Mouse (Mus musculus): ENCODE data around the gene Etl4. TPM values are rescaled to one million over a fixed set of nuclear protein-coding genes. Genes with fewer than 3 reads are reported as not detected.

Gene Etl4
- total RNA-seq, 2 experiments from 2014 or later: 127 to 141 TPM

DNA sequence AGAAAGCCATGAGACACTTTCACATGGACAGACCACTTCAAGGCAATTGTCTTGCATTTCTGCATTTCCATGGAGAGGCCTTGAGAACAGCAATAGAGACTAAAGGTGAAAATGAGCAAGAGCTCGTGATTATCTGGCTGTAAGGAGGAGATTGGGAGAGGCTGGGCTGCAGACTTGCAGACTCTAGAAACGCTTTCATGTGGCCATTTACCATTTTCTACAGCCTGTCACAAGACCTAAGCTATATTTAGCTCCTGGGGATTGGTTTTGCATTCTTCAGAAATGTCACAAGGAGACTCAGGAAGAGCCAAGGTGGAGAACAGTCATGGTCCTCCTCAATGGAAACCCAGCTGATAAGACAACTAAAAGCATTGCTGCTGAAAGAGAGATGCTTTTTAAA, 801.4 kb downstream of the Etl4 start:
- no peak for DNase-seq (ENCODE audit: low spot score in 2 of 2)
- intact Hi-C loops (cut with DNase I): no loop called here

DNA sequence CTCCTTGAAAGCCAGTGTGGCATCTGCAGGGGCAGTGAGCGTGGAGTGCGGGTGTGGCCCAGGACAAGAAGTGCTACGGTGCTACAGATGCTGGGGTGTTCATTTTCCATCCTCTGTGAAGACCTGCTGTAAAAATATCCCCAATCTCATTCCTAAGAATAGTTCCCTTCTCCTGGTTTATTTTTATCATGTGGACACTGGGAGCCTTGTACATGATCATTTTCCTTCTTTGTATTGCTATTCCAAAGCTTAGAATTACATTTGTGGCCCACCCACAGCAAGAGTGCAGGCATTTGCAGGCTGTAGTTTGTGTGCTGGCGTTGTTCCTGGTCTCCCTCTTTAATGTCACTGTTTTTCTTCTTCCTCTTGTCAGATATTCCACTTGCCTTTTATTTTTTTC, 809.5 kb downstream of the Etl4 start:
- peak in 1 of 2 experiments; percentile 30 for DNase-seq (ENCODE audit: low spot score in 2 of 2)
- intact Hi-C loops (cut with DNase I): no loop called here

DNA sequence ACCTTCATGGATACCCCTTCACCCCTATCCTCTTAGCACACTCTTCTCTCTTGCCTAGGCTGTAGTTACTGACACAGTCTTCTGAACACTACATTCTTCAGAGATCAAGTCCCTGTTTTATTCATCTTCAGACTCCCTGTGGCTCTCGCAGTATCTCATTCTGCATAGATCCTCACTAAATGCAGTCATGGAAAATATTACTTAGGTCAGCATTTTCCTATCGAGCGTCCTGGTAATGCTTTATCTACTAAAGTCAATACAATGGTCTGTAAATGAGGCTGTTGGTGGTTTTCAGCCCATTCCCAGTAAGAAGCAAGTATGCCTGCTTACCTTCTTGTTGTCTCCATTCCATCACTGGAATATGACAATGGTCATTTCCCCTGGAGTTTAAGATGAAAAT, 811.5 kb downstream of the Etl4 start:
- intact Hi-C loops (cut with DNase I): no loop called here
- DNase-seq (ENCODE audit: low spot score in 2 of 2): no peak

DNA sequence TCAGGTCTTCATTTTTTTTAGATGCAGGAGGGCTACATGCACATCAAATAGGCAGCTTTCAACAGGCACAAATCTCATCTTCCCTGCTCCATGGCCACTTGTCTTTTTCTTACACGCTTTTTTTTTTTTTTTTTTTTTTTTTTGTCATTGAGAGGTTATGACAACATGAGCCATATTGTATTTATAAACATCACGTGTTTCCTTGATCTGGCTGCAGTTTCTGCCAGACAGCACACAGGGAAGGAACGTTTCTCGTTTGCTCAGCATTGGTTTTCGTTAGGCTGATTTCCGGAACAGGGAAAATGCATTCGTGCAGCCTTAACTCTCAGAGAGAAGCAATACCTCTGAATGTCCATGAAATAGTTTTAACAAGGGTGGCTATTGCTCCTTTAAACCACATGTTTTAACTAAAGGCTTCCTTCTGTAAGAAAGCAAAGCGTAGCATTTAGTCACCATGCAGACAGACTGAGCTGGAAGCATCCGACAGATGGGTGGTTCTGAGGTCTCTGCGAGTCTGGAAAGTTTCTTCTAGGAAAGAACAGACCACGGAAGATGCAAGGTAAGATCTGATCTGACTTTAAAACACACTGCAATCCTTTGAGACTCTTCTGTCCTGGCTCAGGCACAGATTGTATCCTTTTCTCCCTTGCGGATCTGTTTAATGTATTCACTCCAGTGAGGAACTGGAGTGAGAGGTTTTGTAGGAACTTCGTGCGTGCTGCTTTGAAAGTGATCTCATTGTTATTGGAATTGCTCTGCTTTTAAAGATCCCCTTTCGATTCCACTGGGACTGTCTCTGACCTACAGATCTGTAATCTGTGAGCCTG, 812.8 kb downstream of the Etl4 start:
- intact Hi-C loops (cut with DNase I): no loop called here
- peak in 1 of 2 experiments; percentile 12 for DNase-seq (ENCODE audit: low spot score in 2 of 2)

DNA sequence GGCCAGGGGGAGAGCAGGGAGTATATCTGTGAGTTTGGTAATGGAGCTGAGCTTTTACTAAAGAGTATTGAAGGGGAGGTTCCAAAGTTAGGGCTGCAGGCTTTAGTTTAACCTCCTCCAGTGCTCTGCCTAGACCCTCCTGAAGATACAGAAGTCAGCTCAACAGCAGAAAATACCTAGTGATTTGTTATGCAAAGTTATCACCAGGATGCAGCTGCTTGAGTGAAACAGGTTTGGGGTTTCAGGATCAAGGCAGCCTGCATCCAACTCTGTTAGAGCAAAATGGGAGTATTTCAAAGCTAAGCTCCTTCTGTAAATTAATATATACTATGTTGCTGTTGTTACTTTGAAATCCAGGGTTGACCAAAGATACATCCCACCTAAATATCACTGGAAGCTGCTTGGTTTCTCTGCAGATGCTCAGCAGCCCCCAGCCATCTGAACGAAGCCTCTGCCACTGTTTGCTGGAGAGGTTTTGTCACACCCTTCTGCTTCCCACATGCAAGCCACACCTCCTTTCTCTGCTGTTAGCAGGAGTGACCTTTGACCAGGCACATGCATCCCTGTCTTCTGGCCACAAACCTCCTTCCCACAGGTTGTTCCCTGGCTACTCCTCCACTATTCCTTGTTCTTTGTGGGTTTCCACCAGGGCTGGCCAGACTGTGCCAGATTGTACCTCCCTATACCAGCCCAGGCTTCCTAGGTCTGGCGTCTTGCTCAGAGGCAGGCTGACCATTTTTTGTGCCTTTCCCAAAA, 814.6 kb downstream of the Etl4 start:
- DNase-seq (ENCODE audit: low spot score in 2 of 2): no peak
- intact Hi-C loops (cut with DNase I): no loop called here

DNA sequence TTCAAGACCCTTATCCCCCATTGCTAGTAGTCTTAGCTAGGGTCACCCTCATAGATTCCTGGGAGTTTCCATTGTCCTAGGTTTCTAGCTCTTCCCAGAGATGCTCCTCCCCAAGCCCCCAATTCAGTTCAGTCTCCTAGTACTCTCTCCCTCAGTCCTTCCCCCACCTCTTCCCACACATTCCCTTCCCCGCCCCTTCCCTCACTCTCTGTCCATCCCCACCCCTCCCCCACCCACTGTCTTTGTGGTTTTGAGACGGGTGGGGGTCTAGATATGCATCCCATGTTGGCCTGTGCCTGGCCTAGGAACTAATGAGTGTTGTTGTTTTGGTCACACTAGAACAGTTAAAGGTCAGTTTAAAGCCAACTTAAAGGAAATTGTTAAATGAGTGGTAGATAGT, 817.4 kb downstream of the Etl4 start:
- intact Hi-C loops (cut with DNase I): no loop called here

DNA sequence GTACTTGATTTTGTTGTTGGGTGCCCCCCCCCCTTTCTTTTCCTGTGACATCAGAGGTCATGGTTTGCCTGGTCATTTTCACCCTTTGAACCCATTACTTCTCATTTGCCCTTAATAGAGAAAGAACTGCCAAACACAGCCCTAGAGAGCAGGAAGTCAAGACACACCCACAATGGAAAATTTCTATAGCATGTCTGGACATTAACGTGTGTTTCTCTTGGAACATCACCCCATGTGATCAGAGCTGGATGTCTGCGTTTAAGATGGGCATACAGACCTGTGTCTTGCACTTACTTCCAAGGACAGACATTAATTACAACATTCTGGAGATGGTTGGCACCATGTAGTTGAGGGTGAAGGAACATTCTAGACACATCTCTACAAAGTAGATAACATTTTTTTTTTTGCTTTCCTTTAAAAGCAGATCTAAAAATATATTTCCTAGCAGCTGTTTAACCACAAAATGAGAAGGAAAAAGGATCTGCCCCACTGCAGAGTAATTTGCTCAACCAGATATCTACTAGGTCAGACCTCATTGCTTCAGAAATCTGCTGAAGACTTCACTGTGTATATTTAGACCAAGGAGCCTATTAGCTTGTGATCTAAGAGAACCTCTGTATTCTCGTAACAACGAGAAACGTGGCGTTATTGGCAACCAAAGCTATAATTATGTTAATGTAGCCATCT, 818.3 kb downstream of the Etl4 start:
- no peak for DNase-seq (ENCODE audit: low spot score in 2 of 2)
- intact Hi-C loops (cut with DNase I): no loop called here

More for the DNA sequence above, 817.4 kb downstream of the Etl4 start:
- DNase-seq (ENCODE audit: low spot score in 2 of 2): no peak

DNA sequence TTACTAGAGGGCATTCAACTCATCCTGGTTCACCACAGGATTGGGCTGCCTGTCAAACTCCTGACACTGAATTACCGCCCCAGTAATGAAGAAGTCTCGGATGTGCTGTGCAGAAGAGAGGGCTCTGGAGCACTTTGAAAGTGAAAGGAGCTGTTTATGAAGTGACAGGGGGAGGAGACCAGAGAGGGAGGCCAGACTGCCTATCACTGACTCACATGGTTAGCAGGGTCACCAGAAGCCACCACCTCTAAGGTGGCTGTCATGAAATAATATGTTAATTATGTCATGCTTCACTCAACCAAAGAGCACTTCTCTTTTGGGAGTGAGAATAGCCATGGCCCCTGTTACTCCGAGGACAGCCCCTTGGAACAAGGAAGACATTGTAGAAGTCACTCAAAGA, 825.9 kb downstream of the Etl4 start:
- intact Hi-C loops (cut with DNase I): no loop called here
- no peak for DNase-seq (ENCODE audit: low spot score in 2 of 2)

DNA sequence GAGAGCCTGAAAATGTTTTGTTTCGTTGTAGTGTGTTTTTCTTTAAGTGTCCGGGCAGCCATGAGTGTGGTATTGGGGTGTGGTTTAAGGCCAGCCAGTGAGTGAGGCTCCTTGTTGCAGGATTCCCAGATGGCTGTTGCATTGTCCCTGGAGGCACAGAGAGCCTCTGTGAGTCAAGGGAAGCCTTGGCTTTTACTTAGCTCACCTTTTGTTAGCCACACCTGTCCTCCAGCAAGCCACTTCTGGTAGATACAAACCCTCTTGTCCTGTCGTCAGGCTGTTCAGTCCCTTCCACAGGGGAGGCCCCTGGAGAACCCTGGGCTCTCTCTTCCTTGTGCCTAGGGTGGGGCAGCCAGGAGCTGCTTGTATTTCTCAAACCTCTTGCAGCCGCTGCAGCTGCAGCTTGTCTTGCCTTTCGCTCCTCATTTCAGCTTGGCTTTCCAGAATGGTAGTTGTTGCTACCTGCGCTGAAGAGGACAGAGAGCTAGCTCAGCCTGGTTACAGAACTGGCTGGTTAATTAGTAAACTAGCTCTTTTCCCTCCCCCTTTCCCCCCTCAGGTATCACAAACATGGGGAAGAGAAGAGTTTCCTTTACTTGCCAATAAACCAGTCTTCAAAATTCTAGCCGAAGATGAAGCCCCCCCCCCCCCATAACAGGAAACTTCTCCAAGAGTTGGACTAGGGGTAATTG, 826.9 kb downstream of the Etl4 start:
- DNase-seq (ENCODE audit: low spot score in 2 of 2): no peak
- intact Hi-C loops (cut with DNase I): no loop called here

DNA sequence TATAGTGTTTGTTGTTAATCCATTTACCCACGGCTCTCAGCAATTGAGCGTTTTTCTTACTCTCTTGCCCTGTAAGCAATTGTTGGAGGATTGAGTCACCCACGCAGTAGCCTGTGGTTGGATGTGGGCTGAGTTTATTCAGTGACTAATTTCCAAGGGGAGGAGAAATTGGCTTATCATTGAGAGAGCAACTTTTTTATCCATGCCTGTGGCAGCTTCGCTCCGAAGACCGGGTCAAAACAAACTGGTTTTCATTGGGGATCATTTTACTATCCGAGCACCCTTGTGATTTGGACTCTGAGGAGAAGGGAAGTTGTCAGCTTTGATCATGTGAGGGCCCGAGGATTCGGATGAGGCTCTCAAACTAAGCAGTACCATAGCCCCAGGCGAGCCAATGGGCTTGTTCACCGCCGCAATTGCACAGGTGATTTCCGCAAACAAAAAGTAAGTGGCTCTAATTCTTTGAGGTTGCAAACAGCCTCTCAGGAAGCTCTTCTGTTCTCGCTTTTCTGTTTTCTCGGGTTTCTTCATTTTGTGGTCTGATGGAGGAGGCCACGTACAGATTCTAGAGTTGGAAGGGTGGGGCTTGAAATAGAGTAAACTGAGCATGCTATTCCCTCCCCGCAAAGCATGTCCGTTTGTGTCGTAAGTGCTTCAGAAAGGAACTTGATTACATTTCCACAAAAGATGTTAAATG, 827.7 kb downstream of the Etl4 start:
- DNase-seq (ENCODE audit: low spot score in 2 of 2): no peak
- intact Hi-C loops (cut with DNase I): no loop called here

DNA sequence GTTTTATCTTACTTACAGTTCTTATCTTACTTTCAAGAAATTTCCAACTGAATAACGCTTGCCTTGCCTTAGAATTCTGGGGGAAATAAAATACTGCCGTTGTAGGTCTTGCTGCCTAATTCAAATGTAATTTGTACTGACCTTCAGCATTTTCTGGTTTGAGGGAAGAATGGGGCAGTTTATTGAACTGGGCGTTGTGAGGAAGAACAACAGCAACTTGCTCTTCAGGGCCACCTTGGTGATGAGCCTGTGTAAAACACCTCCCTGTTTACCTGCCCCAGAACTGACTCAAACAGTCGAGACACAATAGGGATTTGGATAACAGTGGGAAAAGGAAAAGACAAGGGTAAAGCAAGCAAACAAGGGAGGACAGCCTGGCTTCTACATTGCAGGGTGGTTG, 828.3 kb downstream of the Etl4 start:
- intact Hi-C loops (cut with DNase I): no loop called here
- DNase-seq (ENCODE audit: low spot score in 2 of 2): no peak

DNA sequence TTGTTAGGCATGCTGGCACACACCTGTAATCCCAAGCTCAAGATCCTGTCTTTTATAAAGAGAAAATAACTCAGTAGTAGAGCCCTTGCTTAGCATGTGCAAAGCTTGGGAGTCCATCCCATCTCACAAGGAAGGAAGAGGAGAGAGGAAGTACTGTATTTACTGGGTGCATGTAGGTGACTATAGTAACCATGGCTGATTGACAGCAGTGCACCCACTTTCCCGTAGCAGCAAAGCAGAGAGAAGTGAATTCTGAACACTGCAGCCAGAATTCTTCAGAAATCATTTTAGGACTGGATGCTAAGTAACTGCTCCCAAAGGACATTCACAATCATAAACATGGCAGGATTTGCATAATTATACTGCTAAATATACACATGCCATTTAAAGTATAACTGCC, 838.1 kb downstream of the Etl4 start:
- peak; percentile 11 to 25 for DNase-seq (ENCODE audit: low spot score in 2 of 2)
- intact Hi-C loops (cut with DNase I): no loop called here

DNA sequence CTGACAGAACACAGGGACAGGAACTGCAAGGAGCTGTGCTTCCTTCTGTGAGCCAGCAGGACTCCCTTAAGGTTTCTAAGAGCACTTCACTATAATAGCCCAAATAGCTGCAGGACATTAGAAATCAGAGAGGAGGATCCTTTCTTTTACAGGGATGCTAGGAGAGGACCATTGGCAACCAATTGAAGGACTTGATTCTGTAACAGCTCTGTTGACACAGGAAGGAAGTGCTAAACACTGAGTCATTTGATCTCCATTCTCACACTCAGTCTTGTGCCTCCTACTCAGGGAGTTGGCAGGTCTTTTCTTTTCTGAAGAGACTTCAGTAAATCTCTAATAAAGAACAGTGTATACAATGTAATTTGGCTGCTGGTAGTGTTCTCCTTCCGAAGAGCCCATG, 838.9 kb downstream of the Etl4 start:
- DNase-seq (ENCODE audit: low spot score in 2 of 2): peak in 1 of 2 experiments; percentile 23
- intact Hi-C loops (cut with DNase I): no loop called here

DNA sequence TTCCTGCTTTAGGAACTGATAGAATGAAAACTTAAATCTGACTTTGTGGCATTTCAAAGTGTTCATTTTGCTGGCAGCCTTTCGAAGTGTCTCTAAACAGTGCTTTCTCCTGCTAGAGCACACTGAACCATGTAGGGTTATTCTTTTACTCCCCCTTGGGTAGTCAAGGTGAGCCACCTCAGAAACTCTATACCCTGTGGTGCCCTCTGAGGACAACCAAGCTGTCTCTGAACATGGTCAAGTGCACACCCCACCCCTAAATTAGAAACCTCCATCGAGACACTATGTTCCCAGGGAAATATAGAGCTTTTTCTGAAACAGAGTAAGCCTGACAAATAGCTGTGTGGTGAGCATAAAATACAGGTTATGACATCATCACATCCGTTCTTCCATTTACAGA, 840.1 kb downstream of the Etl4 start:
- DNase-seq (ENCODE audit: low spot score in 2 of 2): no peak
- intact Hi-C loops (cut with DNase I): no loop called here

DNA sequence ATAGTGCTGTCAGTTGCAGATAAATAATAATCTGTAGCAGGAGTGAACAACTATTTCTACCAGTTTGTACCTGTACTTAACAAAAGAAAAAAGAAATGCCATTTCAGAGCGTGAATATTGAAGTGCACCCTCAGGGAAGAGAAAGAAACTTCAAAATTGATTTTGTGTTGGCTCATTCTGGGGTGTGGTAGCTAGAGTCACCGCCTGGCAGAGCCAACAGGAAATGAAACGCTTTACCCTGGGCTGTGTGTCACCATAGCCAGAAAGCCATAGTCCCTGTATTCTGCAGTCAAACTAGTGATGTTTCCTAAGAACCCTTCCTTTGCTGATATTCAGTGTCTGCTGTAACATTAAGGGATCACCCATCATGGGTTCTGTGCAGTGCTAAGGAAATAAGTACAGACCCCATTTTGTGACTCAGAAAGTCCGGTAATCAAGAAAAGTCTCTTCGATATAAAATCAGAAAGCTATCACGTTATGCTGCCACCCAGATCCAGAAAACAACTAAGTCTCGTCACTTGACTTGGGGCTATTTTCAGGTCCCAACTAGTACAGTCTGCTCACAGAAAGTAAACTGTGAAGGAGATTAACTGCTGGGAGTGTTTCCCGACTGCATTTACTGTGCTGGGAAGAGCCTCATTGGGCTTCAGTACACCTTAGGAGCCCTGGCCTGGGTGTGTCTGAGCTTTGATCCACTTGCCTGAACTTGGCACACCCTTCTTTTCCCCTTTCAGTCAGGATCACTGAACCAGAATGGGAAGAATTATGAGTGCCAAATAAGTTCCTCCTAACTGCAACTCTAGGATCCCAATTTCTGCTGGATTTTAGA, 843.9 kb downstream of the Etl4 start:
- no peak for DNase-seq (ENCODE audit: low spot score in 2 of 2)
- intact Hi-C loops (cut with DNase I): no loop called here

DNA sequence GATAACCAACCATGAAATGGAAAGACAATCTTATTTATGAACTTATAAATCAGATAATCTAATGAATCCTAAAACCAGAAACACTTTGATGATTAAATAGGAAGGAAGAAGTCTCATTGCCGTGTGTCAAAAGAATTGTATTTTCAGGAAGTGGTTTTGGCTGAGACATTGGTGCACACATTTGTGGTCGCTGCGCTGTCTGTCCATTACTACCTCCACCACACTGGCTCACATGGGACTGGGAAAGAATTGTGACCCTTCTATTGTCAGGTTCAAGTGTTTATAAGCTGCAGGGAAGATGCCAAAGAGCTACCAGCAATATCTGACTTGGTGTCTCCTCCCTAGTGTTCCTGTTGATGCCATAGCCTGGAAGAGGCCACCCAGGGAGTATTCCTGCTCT, 847.4 kb downstream of the Etl4 start:
- intact Hi-C loops (cut with DNase I): no loop called here
- DNase-seq (ENCODE audit: low spot score in 2 of 2): no peak

DNA sequence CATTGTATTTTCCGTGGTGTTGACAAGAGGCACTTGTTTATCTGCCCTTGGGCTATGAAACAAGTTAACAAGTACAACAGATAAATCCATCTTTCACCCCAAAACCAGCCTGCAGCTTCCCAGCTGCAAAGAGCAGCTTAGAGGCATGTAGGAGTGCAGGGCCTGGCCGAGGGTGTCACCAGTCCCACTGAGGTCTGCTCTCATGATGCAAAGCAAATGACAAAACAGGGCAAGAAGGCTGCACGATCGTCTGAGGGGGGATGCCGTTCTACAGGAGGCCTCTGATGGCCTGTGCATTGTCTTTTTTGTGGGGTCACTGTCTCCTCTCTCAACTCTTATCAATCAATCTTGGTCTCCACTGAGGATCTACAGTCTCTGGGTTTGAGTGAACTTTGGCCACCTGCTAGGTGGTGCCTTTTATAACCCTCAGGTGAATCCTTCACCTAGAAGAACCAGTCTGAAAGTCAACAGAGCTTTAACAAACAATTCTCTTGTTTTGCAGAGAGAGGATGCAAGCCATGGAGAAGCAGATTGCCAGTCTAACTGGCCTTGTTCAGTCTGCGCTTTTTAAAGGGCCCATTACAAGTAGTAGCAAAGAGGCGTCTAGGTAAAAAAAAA, 849.6 kb downstream of the Etl4 start:
- no peak for DNase-seq (ENCODE audit: low spot score in 2 of 2)
- intact Hi-C loops (cut with DNase I): no loop called here

DNA sequence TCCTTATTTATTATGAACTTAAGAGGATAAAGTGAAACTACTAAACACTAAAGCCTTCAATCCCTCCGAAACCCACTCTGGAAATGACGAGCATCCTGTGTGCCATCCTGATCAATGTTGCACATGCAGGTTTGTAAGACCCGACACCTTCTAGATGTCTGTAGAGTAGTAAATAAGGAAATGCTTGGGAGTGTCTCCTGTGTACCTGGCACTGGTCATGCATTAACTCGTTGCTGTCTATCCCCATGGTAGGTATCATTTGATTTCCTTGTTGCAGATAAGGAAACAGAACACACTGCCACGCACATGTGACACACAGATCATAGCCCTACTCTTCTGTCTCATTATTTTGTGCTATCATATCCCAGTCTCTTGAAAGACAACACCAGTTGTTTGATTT, 851.7 kb downstream of the Etl4 start:
- no peak for DNase-seq (ENCODE audit: low spot score in 2 of 2)
- intact Hi-C loops (cut with DNase I): no loop called here

Data from left cerebral cortex, postnatal 14 days (tissue).